Mouse (Mus musculus): ENCODE results near the gene Mien1.
A peak's percentile ranks its signal among the peaks of the same experiment; 100 is the strongest.

The Mien1 gene

DNA sequence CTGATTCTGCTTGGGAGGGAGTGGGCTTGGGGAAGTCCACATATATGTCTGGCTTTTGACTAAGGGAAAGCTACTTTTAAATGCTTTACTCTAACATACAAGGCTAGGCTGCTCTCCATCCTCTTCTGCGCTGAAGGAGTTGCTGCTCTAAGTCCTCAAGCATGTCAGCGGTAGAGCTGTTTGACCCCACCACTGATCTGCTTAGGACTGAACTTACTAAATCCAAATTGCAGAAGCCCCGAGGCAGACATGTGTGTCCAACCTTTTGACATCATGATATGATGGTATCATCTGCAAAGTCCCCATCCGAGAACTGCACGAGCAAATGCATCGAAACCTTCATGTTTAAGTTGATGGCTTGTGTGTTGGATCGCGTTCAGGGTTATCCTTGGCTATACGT lies 21.1 kb upstream of the Mien1 start:
- no peak for DNase-seq (ENCODE audit: low read depth, low spot score)

DNA sequence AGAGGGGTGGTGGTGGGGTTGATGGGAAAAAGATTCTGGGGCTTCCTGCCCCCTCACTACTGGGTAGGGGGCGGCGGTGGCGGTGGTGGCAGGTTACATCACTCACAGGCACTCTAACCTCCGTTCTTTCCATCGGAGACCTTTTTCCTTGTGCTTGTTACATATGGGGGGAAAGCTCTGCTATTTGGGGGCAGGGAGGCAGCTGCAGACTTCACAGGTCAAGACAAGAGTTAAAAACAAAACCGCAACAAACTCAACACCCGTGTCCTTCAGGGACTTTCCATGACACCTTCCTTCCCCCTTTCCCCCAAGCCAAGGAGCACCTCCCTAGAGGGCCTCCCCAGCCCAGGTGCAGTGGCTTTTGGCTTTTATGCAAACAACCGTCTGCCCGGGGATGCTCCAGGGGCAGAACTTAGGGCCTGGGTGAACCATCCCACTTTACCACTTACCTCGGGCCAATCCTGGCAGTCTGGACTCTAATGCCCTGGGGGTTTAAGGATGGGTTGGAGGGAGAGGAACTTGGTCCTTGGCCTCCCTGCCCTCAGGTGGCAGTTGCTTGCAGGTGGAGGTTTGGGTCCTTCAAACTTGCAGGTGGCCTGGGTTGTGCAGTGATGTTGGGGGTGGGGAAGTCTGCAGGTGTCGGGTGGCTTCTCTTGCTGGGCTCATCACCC lies 20.4 kb upstream of the Mien1 start:
- DNase-seq (ENCODE audit: low read depth, low spot score), result no peak

DNA sequence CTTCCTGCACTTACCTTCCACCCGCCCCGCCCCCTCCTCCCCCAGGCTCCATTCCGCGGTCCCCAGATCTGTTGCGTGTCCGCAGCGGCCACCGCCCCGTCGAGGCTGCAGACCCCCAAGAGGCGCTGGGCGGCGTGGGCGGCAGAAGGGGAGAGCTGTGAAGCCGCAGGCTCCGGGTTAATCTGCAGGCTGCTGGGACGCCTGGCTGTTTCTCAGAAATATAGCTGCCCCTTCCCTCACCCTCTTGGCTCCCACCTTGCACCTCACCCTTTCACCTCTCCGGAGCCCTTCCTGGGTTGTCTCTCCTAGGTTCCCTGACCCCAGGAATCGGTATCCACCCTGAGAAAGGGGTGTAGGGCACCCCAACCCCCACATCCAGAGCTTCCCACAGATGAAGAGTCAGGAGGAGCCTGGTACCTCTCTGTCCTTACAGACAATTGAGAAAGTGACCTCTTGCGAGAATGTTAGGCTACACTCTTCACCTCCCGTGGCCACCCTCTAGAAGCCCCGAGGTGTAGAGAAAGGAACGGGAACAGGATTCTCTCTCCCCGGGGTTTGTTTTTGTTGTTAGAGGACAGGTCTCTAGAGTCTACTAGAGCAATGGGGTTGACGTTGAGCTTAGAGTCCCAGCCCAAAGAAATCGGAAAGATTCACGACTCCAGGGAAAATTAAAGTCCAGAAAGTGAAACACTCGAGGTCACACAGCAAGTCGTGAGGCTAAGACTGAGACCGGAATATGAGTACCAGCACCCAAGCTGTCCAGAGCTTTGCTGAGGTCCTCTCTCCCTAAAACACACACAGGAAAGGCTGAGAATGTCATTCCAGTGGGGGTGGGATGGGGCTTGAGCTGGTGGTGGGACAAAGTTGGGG lies 19.6 kb upstream of the Mien1 start:
- DNase-seq (ENCODE audit: low read depth, low spot score), result no peak

DNA sequence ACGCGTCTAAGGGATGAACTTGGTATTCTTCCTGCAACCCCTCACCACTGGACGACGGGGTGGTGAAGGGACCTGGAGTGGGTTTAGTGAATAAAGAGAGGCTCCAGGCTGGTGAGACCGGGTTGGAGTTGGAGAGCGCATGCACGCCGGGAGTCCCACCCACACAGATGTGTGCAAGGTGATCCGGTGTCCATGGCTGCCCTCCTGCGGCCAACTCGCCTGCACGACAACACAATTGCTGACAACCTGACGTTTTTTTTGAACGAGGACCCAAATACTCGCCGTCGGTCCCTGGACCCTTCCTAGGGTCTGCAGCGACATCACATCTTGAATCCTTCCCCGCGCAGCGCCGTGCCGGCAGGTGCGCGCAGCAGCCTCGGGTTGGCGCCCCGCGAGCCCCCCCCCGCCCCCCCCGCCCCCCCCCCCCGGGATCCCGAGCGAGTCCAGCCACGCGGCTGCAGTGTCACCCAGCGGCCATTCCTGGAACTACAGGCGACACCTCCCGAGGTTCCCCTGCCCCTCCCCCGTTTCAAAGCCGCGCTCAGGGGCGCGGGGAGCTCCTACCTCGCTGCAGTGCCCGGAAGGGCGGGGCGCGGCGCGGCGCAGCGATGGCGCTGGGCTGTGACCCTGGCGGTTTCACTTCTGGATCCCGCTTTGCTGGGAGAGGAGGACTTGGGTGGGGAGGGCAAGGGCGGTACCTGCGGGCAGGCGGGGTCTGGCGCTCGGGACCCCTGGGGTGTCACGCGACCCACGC lies 18.8 kb upstream of the Mien1 start:
- DNase-seq (ENCODE audit: low read depth, low spot score), result peak; percentile 75

DNA sequence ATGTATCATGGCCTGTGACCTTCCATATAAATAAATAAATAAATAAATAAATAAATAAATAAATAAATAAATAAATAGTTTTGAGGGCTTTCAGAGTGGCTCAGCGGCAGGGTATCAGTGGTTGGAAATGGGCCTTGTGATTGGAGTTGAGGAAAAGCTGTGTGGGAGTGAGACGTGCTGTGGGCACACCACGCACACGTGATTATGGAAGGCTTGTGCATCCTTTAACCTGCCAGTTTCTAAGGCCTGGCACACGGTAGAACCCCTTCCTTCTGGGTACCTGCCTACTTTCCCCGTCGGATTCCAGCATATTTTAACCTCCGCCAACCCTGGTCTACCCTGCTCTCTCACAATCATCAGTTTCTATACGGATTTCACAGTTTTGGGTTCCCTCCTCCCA lies 18.2 kb upstream of the Mien1 start:
- DNase-seq (ENCODE audit: low read depth, low spot score), result no peak

DNA sequence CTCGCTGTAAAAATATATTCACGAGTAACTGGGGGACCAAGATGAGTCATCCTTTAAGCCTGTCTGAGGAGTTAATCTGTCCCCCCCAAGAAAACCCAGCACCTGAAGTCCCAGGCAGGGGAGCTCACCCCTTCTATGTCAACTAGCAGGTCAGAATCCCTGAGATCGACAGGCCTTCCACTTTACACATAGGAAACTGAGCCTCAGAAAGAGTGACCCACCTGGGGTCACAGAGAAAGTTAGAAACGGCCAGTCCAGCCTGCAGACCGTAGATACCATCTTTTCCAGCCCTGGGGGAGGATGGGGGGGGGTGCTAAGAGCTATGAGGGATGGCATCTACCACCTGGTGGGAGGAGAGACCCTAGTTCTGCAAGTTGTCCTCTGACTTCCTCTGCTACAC lies 17.8 kb upstream of the Mien1 start:
- no peak for DNase-seq (ENCODE audit: low read depth, low spot score)

DNA sequence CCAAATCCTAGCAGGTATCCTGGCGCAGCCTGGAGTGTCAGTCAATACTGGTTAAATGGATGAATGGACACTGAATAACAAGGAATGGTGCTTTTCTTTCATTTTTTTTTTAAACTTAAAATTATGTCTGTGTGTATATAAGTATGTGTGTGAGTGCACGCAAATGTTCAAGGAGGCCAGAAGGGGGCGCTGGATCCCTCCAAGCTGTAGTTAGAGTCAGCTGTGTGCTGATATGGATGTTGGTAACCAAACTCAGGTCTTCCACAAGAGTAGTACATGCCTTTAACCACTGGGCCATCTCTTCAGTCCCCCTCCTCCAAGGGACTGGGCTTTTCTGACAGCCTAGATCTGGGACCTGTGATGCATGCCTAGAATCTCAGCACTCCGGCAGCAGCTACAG lies 16.7 kb upstream of the Mien1 start:
- DNase-seq (ENCODE audit: low read depth, low spot score), result no peak

DNA sequence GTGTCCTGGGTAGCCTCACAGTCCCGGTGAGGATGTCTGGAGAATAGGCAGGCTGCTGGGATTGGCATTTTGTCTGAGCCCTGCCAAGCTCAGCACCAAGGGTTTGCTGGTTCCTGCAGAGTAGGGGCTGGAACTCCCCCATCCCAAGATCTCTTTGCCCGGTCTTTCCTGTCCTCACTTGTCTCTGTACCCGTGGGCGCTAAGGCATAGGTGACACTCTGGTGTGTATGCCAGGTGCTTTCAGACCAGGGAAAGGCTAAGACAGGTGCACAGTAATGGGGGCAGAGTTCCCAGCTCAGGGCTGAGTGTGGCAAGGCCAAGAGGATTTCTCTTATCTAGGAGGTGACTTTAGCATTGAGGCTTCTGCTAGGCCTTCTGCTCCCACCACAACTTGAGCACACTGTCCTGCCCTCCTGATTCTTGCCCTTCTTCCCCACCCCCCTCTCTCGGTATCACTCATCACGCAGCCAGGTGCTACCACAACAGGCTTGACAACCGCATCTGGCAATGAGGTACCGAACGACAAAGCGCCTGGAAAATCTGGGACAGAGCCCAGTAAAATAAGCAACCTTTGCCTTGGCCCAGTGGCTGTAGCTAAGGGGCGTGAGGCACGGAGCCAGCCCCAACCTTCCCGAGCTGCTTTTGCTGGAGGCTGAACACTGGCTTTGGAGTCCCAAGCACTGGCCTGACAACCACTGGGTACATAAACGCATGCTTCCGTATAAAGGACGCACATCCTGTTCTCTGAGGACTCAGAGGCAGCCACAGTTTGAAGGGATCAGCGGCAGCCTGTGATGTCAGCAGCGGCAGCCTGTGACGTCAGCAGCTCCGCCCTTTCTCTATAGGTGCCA lies 11.4 kb upstream of the Mien1 start:
- DNase-seq (ENCODE audit: low read depth, low spot score), result no peak

DNA sequence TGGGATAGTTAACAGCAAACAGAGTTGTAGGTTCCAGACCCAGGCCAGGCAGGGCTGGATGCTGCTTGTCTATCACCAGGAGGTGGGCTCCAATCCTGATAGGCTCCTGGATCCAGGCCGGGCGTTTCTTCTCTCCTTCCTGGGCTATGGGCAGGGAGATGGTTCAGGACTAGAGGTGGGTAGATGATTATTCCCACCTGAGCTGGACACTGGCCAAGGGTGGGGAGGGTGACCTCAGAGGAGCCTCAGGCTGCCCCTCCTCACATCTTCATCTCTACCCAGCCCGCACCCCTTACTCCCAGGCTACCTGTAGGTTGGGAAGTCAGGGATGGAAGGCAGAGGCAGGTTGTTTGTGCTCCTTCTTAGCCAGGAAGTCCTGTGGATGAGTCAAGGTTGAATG lies 10.6 kb upstream of the Mien1 start:
- DNase-seq (ENCODE audit: low read depth, low spot score), result no peak

DNA sequence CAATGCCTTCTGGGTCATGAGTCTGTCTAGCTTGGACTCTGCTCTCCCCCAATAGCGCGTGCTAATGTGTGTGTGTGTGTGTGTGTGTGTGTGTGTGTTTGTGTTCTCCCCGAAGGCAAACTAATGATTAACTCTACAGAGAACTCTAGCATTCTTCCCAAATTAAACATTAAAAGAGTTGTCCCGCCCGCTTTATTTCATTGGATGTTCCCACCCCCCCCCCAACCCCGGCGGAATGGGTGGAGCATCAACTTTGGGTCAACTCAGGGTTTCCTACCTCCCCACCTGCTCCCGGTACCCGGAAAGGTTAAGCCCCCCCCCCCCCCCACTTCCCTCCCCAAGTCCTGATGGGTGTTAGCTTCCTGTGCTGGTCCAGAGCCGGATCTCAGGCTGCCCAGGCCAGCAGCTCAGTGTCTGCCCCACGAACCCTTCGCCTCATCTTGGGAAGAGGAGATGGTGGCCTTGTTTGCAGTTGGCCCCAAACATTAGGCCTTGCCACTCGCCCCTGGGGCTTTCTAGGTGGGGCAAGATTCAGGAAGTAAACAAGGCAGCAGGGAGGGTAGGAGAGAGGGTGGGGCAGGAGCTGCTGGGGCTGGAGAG lies 9.5 kb upstream of the Mien1 start:
- no peak for DNase-seq (ENCODE audit: low read depth, low spot score)

DNA sequence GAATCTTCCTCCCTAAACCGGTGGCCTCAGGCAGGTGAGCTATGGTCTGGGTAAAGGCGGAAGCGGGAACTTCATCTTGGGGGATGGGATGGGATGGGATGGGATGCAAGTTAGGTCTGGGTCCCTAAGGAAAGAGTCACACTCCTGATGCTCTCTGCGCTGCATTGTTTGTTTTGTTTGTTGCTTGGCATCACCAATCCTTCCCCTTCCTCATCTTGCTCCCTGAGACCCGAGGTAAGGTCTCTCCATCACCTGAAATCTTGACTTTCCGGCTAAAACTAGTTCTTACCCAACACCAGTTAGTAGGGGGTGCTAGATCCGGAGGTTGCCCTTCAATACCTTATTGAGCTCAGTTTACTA lies 8.7 kb upstream of the Mien1 start:
- no peak for DNase-seq (ENCODE audit: low read depth, low spot score)

DNA sequence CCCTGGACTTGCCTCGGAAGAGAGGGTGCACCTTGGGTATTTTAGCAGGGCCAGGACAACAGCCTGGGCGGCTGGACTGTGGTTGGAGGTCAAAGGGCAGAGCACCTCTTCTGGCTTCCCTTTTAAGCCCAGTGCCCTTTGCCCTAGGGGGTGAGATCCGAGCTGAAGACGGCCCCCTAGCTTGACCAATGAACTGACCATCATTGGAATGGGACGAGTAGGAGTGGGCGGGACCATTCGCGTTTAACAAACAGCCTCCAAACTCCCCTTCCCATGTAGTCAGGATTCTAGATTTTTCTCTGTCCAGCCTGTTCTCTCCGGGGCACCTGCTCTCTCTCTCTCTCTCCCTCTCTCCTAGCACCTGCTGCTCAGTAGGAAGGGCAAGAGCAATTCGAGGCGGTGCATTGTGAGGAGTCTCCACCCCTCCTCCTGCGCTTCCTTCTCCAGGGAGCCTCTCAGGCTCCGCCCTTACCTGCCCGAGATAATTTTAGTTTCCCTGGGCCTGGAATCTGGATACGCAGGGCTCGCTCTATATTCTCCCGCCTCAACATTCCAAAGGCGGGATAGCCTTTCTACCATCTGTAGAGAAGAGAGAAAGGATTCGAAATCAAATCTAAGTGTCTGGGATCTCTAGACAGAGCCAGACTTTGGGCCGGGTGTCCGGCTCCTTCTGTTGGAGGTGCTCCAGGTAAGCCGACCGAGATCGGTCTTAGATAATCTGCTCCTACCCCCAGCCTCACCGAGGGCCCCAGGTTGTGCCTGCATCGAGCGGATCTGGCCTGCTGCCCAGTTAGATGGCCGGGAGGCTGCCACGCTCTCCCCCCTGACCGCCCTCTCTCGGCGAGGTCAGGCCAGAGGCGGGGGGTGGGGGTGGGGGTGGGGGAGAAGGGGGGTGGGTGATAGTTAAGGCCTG lies 8.0 kb upstream of the Mien1 start:
- DNase-seq (ENCODE audit: low read depth, low spot score), result no peak

DNA sequence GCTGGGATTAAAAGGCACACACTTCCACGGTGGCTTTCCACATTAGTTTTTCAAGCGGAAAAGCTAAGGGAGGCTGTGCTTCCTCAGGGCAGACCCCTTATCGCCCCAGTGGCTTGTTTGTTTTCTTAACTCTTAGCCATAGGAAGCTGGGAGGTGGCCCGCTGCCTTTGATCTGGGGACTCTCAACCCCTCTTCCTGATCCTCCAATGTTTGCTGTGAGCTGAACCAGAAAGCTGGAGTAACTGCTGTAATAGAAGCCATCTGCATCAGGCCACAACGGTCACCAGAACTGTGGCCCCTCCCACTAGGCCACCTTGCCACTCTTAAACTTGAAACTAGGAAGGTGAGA lies 7.4 kb upstream of the Mien1 start, which contains the start of gene Grb7:
Grb7 (plus strand) TSS at position 182 of the 349 bp plus-strand sequence.
- DNase-seq (ENCODE audit: low read depth, low spot score), result no peak

DNA sequence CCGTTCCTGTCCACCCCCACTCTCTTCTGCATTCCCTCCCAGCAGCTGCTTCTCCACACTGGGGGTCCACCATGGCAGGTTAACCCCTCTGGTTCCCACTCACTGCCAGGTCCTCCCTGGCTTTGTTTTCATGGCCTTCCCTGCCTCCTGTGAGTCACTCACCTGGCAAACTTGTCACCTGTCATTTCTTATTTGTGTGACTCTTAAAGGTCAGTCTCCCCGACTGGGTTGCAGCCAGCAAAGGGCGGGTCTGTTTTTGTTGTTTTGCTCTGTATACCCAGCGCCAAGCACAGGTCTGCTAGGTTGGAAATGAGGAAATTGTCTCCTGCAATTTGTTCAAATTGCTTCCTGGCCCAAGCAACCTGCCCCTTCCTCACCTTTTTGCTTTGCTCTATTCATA lies 6.9 kb upstream of the Mien1 start:
- DNase-seq (ENCODE audit: low read depth, low spot score), result no peak

DNA sequence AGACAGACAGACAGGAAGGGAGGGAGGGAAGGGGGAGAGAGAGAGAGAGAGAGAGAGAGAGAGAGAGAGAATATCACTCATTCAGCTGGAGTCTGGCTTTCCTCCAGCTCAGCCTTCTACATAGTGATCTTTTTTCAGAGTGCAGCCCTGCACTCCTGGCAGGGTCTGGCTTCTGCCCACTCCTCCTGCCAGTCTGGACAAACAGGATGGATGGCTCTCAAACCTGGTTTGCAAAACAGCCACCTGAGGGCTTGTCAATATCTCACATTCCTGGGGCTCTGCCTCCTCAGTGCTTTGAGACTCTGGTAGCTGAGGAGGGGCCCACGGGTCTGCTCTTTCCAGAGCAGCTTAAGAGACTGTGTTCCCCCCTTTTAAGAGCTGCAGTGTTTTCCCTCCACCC lies 6.4 kb upstream of the Mien1 start:
- no peak for DNase-seq (ENCODE audit: low read depth, low spot score)

DNA sequence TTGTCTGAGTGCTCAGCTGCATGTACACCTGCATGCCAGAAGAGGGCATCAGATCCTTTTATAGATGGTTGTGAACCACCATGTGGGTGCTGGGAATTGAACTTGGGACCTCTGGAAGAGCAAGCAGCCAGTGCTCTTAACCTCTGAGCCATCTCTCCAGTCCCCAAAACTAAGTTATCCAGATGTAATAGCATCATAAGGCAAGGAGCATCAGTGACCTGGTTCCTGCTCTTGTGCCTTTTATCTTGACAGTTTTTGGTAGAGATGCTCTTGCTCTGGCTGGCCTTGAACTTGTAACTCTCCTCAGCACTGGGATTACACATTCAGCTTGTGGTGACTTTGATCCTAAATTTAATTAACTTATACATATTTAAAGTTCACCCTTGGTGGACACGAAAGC lies 4.9 kb upstream of the Mien1 start:
- no peak for DNase-seq (ENCODE audit: low read depth, low spot score)

DNA sequence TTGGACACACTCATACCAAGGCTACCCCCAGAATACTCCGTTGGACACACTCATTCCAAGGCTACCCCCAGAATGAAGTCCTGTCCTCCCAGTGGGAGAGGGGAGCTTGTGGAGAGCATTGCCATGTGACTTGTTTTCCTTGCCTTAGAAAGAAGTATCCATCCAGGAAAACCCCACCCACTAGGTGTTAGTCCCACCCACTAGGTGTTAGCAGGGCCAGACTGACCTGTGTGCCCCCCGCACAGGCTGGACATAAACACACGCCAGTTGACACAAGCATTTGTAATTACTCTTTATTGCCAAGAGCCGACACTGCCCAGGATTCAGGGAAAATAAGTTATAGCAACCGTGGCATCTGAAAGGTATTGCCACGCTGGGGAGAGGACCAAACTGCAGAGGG lies 1.4 kb downstream of the Mien1 start:
- no peak for DNase-seq (ENCODE audit: low read depth, low spot score)

DNA sequence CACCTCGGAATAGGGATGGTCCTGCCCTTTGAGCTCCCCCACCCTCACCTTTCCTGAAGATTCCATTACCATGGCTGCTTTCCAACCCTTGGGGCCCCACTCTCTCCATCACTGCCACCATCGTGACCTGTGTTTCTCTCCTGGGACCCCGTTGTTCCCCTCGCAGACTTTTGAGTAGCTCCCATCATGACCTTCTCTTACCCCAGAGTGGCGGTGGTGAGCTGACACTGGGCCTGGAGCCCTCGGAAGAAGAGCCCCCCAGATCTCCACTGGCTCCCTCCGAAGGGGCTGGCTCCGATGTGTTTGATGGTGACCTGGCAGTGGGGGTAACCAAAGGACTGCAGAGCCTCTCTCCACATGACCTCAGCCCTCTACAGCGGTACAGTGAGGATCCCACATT lies 3.1 kb downstream of the Mien1 start:
- DNase-seq (ENCODE audit: low read depth, low spot score), result no peak

DNA sequence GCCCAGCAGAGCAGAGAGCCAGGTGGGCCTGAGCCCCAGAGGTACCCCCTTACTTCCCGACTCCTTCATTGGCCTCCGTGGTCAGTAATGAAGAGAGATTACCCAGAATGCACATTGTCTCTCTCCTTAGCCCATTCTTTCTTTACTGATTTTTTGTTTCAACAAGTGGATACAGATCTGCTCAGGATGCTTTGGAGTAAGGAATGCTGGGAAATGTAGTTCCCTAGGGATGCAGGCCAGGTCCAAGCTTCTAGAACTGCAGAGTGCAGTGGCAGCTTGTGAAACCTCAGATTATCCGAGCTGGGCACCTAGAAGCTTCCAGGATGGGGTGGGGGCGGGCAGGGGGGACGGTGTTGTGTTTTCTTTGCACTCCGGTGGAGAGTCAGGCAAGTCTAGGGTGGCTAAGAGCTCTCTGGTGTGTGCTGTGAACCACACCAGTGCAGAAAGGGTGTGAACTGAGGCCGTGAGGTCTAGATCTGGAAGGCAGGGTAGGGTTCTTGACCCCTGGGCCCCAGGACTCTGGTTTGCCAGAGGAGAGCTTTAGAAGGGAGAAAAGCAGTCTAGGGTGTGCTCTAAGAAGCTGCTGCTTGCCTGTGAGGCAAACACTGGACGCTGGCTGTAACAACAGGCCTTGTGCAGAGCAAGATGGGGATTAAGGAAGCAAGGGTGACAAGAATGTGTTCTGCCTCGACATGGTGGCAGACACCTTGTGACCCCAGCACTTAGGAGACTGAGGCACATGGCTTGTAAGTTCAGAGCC lies 6.9 kb downstream of the Mien1 start:
- DNase-seq (ENCODE audit: low read depth, low spot score), result no peak

DNA sequence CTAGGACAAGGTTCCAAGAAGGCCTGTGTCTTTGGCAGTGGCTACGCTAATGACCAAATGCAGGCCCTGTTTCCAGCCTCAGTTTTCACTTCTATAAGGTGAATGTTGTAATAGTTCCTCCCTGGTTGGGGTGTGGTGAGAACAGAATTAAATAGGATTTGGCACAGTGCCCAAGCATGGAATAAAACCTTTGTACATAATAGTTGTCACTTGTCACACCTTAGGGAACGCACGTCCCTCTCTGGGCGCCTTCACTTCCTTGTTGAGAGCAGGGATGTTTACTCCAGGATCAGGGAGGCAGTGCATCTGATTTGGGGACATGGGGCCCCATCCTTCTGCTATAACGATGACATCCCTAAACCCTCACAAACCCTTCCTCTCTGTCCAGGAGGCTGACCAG lies 10.4 kb downstream of the Mien1 start:
- no peak for DNase-seq (ENCODE audit: low read depth, low spot score)
